Mouse (Mus musculus): ENCODE results near the gene Kpna4.
"Not testable (repeated sequence)": the region's sequence is repeated elsewhere in the genome, so short reads cannot be mapped to it uniquely, and the experiment has no call there.

The Kpna4 gene

GRCm38 (mm10) chr3:69094456-69094855, 32.5 kb downstream of the Kpna4 start:
- in situ Hi-C loops (cut with MboI), result no loop called here

GRCm38 (mm10) chr3:69064005-69064404, 62.9 kb downstream of the Kpna4 start:
- in situ Hi-C loops (cut with MboI), result no loop called here

GRCm38 (mm10) chr3:69062764-69063163, 64.1 kb downstream of the Kpna4 start:
- in situ Hi-C loops (cut with MboI), result no loop called here

- in situ Hi-C loops (cut with MboI), result no loop called here
These were observed 66.2 kb downstream of the Kpna4 start for GRCm38 (mm10) chr3:69060672-69061071.

- in situ Hi-C loops (cut with MboI), result no loop called here
These were observed 71.0 kb downstream of the Kpna4 start for GRCm38 (mm10) chr3:69055871-69056270.

GRCm38 (mm10) chr3:69054760-69055432, 72.0 kb downstream of the Kpna4 start:
- in situ Hi-C loops (cut with MboI), result no loop called here

GRCm38 (mm10) chr3:69051894-69052293, 75.0 kb downstream of the Kpna4 start:
- in situ Hi-C loops (cut with MboI), result no loop called here

GRCm38 (mm10) chr3:69049011-69049410, 77.9 kb downstream of the Kpna4 start:
- in situ Hi-C loops (cut with MboI), result no loop called here

GRCm38 (mm10) chr3:69047684-69048083, 79.2 kb downstream of the Kpna4 start:
- in situ Hi-C loops (cut with MboI), result no loop called here

- in situ Hi-C loops (cut with MboI), result no loop called here
These were observed 80.4 kb downstream of the Kpna4 start for GRCm38 (mm10) chr3:69046509-69046908.

GRCm38 (mm10) chr3:69045750-69046149, 81.2 kb downstream of the Kpna4 start:
- in situ Hi-C loops (cut with MboI), result no loop called here

GRCm38 (mm10) chr3:69045400-69045703, 81.6 kb downstream of the Kpna4 start:
- in situ Hi-C loops (cut with MboI), result no loop called here

- in situ Hi-C loops (cut with MboI), result no loop called here
These were observed 82.1 kb downstream of the Kpna4 start, which contains the start of gene Trim59 for GRCm38 (mm10) chr3:69044645-69045399. Gene Trim59, minus strand, starts transcription at chr3:69044755.

GRCm38 (mm10) chr3:69044167-69044591, 82.7 kb downstream of the Kpna4 start:
- in situ Hi-C loops (cut with MboI), result no loop called here

GRCm38 (mm10) chr3:69041298-69041697, 85.6 kb downstream of the Kpna4 start:
- in situ Hi-C loops (cut with MboI), result no loop called here

- in situ Hi-C loops (cut with MboI), result no loop called here
These were observed 86.8 kb downstream of the Kpna4 start for GRCm38 (mm10) chr3:69040105-69040504.

GRCm38 (mm10) chr3:69026133-69026783, 100.7 kb downstream of the Kpna4 start:
- in situ Hi-C loops (cut with MboI), result no loop called here

- in situ Hi-C loops (cut with MboI), result no loop called here
These were observed 106.1 kb downstream of the Kpna4 start for GRCm38 (mm10) chr3:69020764-69021163.

- in situ Hi-C loops (cut with MboI), result no loop called here
These were observed 106.6 kb downstream of the Kpna4 start for GRCm38 (mm10) chr3:69020285-69020684.

GRCm38 (mm10) chr3:69018635-69019034, 108.3 kb downstream of the Kpna4 start:
- in situ Hi-C loops (cut with MboI), result not testable (repeated sequence)

- in situ Hi-C loops (cut with MboI), result no loop called here
These were observed 109.7 kb downstream of the Kpna4 start for GRCm38 (mm10) chr3:69017181-69017580.

Data from mature B cell (primary cell).